Mouse (Mus musculus): ENCODE results near the gene Shld1. TPM values are rescaled to one million over a fixed set of nuclear protein-coding genes. Genes with fewer than 3 reads are reported as not detected.

Shld1 gene
- polyA plus RNA-seq, 1 experiment from 2014 or later: 6.2 TPM

DNA sequence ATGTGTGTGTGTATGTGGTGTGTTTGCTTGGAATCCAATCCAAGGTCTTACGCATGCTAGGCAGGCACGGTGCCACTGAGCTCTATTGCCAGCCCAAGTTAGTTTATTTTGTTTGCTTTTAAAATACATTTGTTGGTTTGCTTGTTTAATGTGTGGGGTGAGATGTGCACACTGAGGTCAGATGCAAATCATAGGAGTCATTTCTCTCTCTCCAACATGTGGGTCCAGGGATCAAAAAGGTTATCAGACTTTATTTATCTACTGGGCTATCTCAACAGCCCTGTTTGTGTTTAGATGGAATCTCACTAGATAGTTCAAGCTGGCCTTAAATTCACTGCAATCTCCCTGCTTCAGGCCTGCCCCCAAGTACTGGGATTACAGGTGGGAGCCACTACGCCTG lies 19.6 kb downstream of the Shld1 start:
- in situ Hi-C loops (cut with MboI; ENCODE audit: low pct_unique_long_range_greater_than_20kb): loop anchor here (10.0 to 25.0 kb wide), 2 partner anchors 198 to 394 kb away; no protein-coding TSS in a partner anchor
- no peak for ATAC-seq

DNA sequence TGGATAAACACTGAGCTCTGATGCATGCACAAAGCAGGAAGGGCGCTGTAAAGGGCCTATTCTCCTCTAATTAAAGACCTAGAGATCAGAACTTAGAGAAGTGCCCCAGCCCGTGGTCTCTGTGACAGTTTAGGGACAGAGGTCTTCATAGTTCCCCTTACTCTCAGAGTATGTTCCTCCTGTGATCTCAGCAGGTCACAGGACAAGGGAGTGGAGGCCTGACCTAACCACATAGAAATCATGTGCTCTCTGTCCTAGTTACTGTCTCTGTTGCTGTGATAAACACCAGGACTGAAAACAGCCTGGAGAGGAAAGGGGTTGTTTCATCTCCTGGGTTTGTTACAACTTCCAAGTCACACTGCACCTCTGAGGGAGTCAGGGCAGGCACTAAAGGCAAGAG lies 23.8 kb downstream of the Shld1 start:
- DNase-seq (ENCODE audit: low read depth, low spot score) (no peak), ATAC-seq (no peak)
- POLR2A ChIA-PET: interaction anchor here (1.2 kb wide), 1 partner anchor 12 kb away, joined by 3 read pairs; no protein-coding TSS in a partner anchor
- in situ Hi-C loops (cut with MboI; ENCODE audit: low pct_unique_long_range_greater_than_20kb): loop anchor here (25.0 kb wide), 1 partner anchor 398 kb away; no protein-coding TSS in a partner anchor
- no peak for TF ChIP-seq CTCF (IDR thresholded peaks at IDR 0.05)
- CTCF ChIA-PET: interaction anchor here (2.0 kb wide), 1 partner anchor 11 kb away, joined by 5 read pairs; no protein-coding TSS in a partner anchor
- H3K27me3 ChIP-seq: no peaks in the 10 kb centered on the region

More for the DNA sequence above, 19.6 kb downstream of the Shld1 start:
- CTCF ChIA-PET: interaction anchor here (2.1 kb wide), 1 partner anchor 190 kb away, joined by 5 read pairs; no protein-coding TSS in a partner anchor
- TF ChIP-seq CTCF (IDR thresholded peaks at IDR 0.05): no peak
- no peaks in the 10 kb centered on the region for H3K27me3 ChIP-seq
- POLR2A ChIA-PET: no interaction called here
- DNase-seq (ENCODE audit: low read depth, low spot score): no peak

DNA sequence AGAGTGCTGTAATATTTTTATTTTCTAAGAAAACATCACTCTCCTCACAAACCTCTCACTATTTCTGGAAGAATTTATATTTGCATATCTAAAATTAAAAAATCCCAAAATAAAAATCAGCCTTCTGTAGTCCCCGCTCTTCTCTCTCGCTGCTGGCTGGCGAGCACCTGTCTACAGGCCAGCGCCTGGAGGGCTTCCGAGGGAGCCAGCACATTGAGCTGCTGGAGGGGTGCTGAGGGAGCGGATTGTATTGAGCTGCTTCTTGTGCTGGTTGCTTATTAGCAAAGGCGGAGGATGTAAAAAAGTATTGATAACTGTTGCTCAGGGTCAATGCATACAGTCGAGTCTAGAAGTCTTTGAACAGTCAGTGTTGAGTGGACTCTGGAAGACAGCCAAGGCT lies 25.3 kb downstream of the Shld1 start:
- POLR2A ChIA-PET: interaction anchor here (1.2 kb wide), 1 partner anchor 18 kb away, joined by 4 read pairs; no protein-coding TSS in a partner anchor
- in situ Hi-C loops (cut with MboI; ENCODE audit: low pct_unique_long_range_greater_than_20kb): loop anchor here (25.0 kb wide), 1 partner anchor 400 kb away; no protein-coding TSS in a partner anchor
- CTCF ChIA-PET: interaction anchor here (0.9 kb wide), 1 partner anchor 196 kb away, joined by 3 read pairs; no protein-coding TSS in a partner anchor
- ATAC-seq: no peak
- no peak for DNase-seq (ENCODE audit: low read depth, low spot score)
- no peak for TF ChIP-seq CTCF (IDR thresholded peaks at IDR 0.05)
- H3K27me3 ChIP-seq: no peaks in the 10 kb centered on the region

DNA sequence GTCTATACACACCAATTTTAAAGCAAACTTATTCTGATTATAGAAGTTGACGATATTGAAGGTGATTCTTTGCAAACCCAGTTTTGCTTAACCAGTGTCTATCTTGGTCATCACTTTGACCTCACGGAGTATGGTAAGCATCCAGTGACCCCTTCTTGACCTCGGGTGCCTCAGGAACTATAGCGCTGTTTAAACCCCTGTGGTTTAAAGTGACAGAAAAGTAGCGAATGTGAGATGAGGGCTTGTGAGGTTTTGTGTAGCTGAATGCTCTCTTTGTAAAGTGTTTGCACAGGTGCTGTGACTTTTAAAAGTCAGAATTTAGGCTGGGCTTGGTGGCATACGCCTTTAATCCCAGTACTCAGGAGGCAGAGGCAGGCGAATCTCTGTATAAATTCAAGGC lies 27.8 kb downstream of the Shld1 start:
- POLR2A ChIA-PET: no interaction called here
- ATAC-seq: no peak
- no peak for TF ChIP-seq CTCF (IDR thresholded peaks at IDR 0.05)
- in situ Hi-C loops (cut with MboI; ENCODE audit: low pct_unique_long_range_greater_than_20kb): loop anchor here (25.0 kb wide), 1 partner anchor 402 kb away; no protein-coding TSS in a partner anchor
- CTCF ChIA-PET: interaction anchor here (0.8 to 1.4 kb wide), 2 partner anchors 12 to 198 kb away, joined by 3 to 4 read pairs; no protein-coding TSS in a partner anchor
- no peak for DNase-seq (ENCODE audit: low read depth, low spot score)
- no peaks in the 10 kb centered on the region for H3K27me3 ChIP-seq

DNA sequence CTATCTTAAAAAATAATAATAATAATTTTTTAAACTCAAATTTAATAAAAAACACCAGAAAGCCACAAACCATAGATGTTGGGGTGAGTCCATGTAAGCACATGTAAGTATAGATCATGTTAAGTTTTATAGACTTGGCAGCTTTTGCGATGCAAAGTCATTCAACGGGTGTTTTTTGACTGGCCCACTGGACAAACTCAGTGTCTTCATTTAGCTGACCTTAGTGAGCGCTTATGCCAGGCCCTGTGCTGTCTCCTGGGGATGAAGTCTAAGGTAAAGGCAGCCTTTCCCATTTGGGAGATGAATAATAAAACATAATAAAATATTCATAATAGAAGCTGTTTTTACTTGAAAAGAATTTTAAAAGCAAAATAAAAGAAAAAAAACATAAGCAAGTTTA lies 28.2 kb downstream of the Shld1 start:
- ATAC-seq (no peak), DNase-seq (ENCODE audit: low read depth, low spot score) (no peak)
- ChIA-PET CTCF (interaction anchor here (1.2 to 1.4 kb wide), 3 partner anchors 16 to 205 kb away, joined by 3 to 4 read pairs (median 4); no protein-coding TSS in a partner anchor), POLR2A (interaction anchor here (0.6 kb wide), 1 partner anchor 43 kb away, joined by 3 read pairs; no protein-coding TSS in a partner anchor)
- H3K27me3 ChIP-seq: no peaks in the 10 kb centered on the region
- in situ Hi-C loops (cut with MboI; ENCODE audit: low pct_unique_long_range_greater_than_20kb): loop anchor here (25.0 kb wide), 1 partner anchor 403 kb away; no protein-coding TSS in a partner anchor
- TF ChIP-seq CTCF (IDR thresholded peaks at IDR 0.05): no peak

DNA sequence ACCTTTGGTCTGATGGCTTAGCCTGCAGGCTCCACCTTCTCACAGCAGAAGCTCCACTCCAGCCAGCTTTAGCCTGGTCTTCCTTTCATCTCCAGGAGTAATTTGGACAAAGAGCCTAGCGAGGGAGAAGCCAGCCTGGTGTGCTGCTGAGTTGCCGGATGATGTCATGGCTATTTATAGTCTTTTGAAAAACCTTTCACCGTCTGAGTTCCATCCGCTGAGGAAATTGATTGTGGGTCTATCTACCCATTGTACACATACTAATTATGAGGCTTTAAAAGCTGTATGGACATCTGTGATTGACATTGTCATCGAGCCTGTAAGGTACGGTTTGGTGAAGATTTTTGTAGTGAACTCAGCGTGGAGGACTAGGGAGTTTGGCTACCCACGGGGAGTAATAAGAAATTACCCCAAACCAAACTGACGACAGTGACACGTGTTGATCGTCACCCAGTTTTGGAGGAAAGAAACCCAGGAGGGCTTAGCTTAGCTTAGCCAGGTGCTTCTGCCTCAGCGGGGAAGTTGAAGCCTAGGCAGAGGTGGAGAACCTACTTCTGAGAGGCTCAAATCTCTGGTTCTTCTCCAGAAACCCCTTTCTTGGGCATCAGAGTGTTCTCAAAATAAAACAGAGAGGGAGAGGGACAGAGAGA lies 28.8 kb downstream of the Shld1 start:
- no peak for DNase-seq (ENCODE audit: low read depth, low spot score)
- TF ChIP-seq CTCF (IDR thresholded peaks at IDR 0.05): no peak
- in situ Hi-C loops (cut with MboI; ENCODE audit: low pct_unique_long_range_greater_than_20kb): loop anchor here (25.0 kb wide), 1 partner anchor 403 kb away; no protein-coding TSS in a partner anchor
- ChIA-PET POLR2A (interaction anchor here (0.6 kb wide), 1 partner anchor 43 kb away, joined by 3 read pairs; no protein-coding TSS in a partner anchor), CTCF (interaction anchor here (1.2 to 1.4 kb wide), 4 partner anchors 17 to 205 kb away, joined by 3 to 4 read pairs (median 4); partner anchors contain the start of gene Shld1)
- ATAC-seq: no peak
- no peaks in the 10 kb centered on the region for H3K27me3 ChIP-seq

DNA sequence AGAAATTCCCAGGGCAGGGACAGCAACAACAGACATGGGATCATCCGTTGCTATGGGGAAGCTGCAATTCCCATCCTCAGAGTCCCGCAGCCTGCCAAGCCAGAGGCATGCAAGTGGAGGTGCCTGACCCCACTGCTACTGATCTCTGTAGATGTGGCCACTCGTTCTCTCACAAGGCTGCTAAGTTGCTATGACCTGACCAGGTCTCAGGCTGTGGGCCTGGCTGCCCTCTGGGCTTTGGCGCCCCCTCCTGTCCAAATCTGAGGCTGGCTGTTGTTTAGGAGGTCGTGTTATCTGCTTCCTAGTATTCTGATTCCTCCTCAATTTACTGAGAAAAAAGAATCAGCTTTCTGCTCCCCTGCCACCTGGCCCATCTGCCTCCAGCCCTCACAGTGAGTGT lies 29.4 kb downstream of the Shld1 start:
- ATAC-seq (peak; percentile 90), DNase-seq (ENCODE audit: low read depth, low spot score) (no peak)
- no peaks in the 10 kb centered on the region for H3K27me3 ChIP-seq
- in situ Hi-C loops (cut with MboI; ENCODE audit: low pct_unique_long_range_greater_than_20kb): loop anchor here (25.0 kb wide), 1 partner anchor 404 kb away; no protein-coding TSS in a partner anchor
- CTCF ChIA-PET: interaction anchor here (1.0 to 1.4 kb wide), 7 partner anchors 11 to 206 kb away, joined by 3 to 4 read pairs (median 3); partner anchors contain the start of gene Shld1
- POLR2A ChIA-PET: no interaction called here
- peak; percentile 86 for TF ChIP-seq CTCF (IDR thresholded peaks at IDR 0.05)

DNA sequence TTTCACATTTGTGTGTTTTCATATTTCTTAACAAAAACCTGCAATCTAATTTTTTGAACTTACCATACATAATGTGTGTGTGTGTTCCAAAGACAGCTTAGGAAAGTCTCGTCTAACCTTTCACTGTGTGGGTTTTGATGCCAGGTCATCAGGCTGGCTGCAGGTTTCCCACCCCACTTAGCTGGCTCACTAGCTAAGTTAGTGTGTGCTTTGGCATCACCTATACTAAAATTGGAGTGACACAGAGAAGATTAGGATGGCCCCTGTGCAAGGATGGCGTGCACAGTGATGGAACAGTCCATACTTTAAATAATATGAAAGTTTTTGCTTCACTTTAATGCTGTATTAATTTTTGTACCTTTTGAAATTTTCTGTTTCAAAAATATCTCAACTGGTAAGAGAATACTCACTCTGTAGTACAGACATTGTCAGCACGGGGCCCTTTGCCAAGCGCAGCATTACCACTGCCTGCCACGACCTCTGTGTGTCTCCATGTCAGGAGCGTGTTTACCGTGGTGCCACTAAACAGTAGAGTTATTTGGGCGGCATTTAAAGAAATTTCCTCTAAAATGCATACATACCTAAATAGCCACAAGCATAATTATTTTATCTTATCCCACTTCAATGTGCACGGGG lies 30.3 kb downstream of the Shld1 start:
- no peak for TF ChIP-seq CTCF (IDR thresholded peaks at IDR 0.05)
- H3K27me3 ChIP-seq: no peaks in the 10 kb centered on the region
- ChIA-PET CTCF (interaction anchor here (1.0 to 1.4 kb wide), 5 partner anchors 12 to 118 kb away, joined by 3 to 4 read pairs (median 3); partner anchors contain the start of gene Shld1), POLR2A (no interaction called here)
- in situ Hi-C loops (cut with MboI; ENCODE audit: low pct_unique_long_range_greater_than_20kb): loop anchor here (25.0 kb wide), 1 partner anchor 405 kb away; no protein-coding TSS in a partner anchor
- no peak for DNase-seq (ENCODE audit: low read depth, low spot score)
- ATAC-seq: no peak

DNA sequence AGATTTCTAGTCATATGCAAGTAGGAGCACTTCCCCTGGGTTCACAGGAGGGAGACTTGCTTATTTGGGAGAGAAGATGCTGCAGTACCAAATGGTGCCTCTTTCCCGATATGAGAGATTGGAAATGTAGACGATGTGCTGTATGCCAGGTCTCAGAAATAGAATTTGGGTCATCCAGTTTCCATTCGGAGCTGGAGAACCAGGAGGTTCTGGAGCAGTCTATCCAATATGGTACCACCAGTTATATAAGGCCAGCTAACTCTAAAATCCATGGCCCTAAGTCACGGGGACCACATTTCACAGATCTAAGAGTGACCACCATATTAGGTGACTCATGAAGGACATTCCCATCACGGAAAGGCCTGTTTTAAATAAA lies 30.8 kb downstream of the Shld1 start:
- ATAC-seq: no peak

DNA sequence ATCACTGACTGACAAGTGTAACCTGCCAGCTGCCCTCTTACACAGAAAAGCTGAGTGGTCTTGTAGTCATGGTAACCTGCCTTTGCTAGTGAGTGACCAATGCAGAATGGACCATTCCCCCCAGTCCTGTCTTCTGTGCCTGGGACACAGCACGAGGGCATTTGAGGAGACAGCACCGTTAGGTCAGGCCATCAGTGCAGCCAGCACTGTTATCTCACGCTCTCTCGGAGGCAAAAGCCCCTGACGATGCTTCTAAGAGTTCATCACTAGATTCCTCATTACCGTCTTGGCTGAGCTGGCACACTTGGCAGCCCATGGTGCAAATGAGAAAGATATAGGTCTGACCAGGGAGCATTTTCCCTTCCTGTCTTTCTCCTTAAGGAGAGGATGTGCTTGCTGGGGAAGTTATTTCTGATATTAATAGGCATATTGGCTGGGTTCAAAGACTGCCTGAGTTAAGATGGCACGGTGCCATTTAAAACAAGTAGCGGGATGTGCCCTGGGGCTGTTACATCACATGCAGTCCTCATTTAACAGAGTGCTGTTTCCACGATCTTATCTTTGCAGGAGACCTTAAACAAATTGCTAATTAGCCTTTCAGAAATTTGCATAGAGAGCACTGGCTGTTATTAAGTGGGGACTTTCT lies 34.3 kb downstream of the Shld1 start:
- no peaks in the 10 kb centered on the region for H3K27me3 ChIP-seq
- in situ Hi-C loops (cut with MboI; ENCODE audit: low pct_unique_long_range_greater_than_20kb): loop anchor here (25.0 kb wide), 1 partner anchor 409 kb away; no protein-coding TSS in a partner anchor
- ChIA-PET CTCF (no interaction called here), POLR2A (no interaction called here)
- no peak for TF ChIP-seq CTCF (IDR thresholded peaks at IDR 0.05)
- DNase-seq (ENCODE audit: low read depth, low spot score): no peak
- ATAC-seq: no peak

More for the DNA sequence above, 30.8 kb downstream of the Shld1 start:
- POLR2A ChIA-PET: no interaction called here
- TF ChIP-seq CTCF (IDR thresholded peaks at IDR 0.05): no peak
- in situ Hi-C loops (cut with MboI; ENCODE audit: low pct_unique_long_range_greater_than_20kb): loop anchor here (25.0 kb wide), 1 partner anchor 405 kb away; no protein-coding TSS in a partner anchor
- no peak for DNase-seq (ENCODE audit: low read depth, low spot score)
- CTCF ChIA-PET: interaction anchor here (1.3 kb wide), 1 partner anchor 117 kb away, joined by 3 read pairs; no protein-coding TSS in a partner anchor
- no peaks in the 10 kb centered on the region for H3K27me3 ChIP-seq
